In the genomic region with DNA sequence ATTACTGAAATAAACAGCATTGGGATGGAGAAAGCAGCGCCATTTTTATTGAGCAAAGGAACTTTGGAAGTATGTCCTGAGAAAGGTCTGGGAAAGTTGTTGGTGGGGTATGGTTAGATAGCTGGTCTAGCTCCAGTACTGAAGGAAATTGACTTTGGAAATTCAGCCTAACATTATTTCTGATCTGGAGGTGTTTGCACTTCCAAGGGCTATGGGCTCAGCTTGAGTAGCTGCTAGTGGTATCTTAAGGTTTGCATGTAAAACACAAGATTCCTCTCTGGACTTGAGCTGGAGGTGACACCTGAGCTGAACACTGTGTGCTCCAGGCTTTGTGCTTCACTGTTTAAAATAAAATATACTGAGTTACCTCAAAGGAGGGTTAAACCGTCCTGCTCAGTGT, we compare ENCODE assay signal across 11 mouse cellular contexts. TPM values are rescaled to one million over a fixed set of nuclear protein-coding genes. Genes with fewer than 3 reads are reported as not detected.
A peak's percentile ranks its signal among the peaks of the same experiment; 100 is the strongest.
DNase-seq lines count a peak whose midpoint lies in the region; ATAC-seq and TF ChIP-seq lines count a peak whose summit lies in the region.
"Had no signal": no experiment of that assay in that cellular context is flagged by ENCODE, and none has a peak within 500 bp of the region (broad histone marks: within the 10 kb centered on the region; RNA-seq: fewer than 3 reads in every experiment).

No protein-coding gene starts in this region.

- H3K9ac ChIP-seq in heart, embryonic 14.5 days (ENCODE audit: low read length) = peak overlapping the region; percentile 88
- peak overlapping the region; percentile 74 for H3K9ac ChIP-seq in heart, postnatal 0 days (replicated peaks; ENCODE audit: low read depth, low read length)

- H3K4me2 ChIP-seq in heart, embryonic 14.5 days (ENCODE audit: low read length) = peak overlapping the region; percentile 83
- H3K4me2 ChIP-seq in heart, postnatal 0 days (ENCODE audit: low read depth, low read length) = peak overlapping the region; percentile 88

- peak overlapping the region; percentile 87 to 96 for H3K4me3 ChIP-seq in heart, embryonic 14.5 days (ENCODE audit: control insufficient read depth in 1 of 2, insufficient read depth in 1 of 2, low read depth in 1 of 2, low read length in 2 of 2)
- H3K4me3 ChIP-seq in bone marrow, adult 2 months (replicated peaks; ENCODE audit: control insufficient read depth, low read depth, low read length) = peak overlapping the region; percentile 95
- peak overlapping the region; percentile 91 for H3K4me3 ChIP-seq in heart, postnatal 0 days (ENCODE audit: low read depth, low read length)
- H3K4me3 ChIP-seq in midbrain, embryonic 10.5 days = peak overlapping the region; percentile 83
- H3K4me3 ChIP-seq in cerebellum, adult 2 months (replicated peaks; ENCODE audit: insufficient read depth, low read depth, low read length) = no peak overlapping the region

- WGBS in heart, embryonic 14.5 days = 33% methylated on average over 2 of the region's 2 CpGs
- 56% methylated on average over 2 of the region's 2 CpGs for WGBS in bone marrow, adult 2 months
- 30% methylated on average over 2 of the region's 2 CpGs for WGBS in heart, postnatal 0 days
- 29% methylated on average over 2 of the region's 2 CpGs for WGBS in midbrain, embryonic 10.5 days
- WGBS in cerebellum, adult 2 months = 43% methylated on average over 2 of the region's 2 CpGs

- intact Hi-C loops in heart, postnatal 10 days (cut with DNase I) = loop anchor here (2.0 to 10.0 kb wide), 3 partner anchors 88 to 124 kb away; partner anchors contain the start of gene Rrm2
- intact Hi-C loops in gastrocnemius, postnatal 36 days (cut with DNase I) = loop anchor here (5.0 to 10.0 kb wide), 2 partner anchors 122 to 125 kb away; partner anchors contain the start of gene Rrm2

- no peaks in the 10 kb centered on the region for H3K36me3 ChIP-seq in heart, embryonic 14.5 days (ENCODE audit: control insufficient read depth, insufficient read depth, low read length)
- H3K36me3 ChIP-seq in heart, postnatal 0 days (replicated peaks; ENCODE audit: control insufficient read depth, insufficient read depth, low read length) = no peaks in the 10 kb centered on the region
- H3K36me3 ChIP-seq in midbrain, embryonic 10.5 days = no peaks in the 10 kb centered on the region

- peaks cover 0 to 30% of the 10 kb centered on the region in 2 experiments; a peak in 3 of 4 replicates for H3K4me1 ChIP-seq in heart, embryonic 14.5 days (ENCODE audit: control insufficient read depth in 2 of 2, insufficient read depth in 2 of 2, low read length in 2 of 2)
- no peaks in the 10 kb centered on the region; the same call in 1 of the 2 replicates for H3K4me1 ChIP-seq in bone marrow, adult 2 months (ENCODE audit: control insufficient read depth, insufficient read depth, low read length)
- H3K4me1 ChIP-seq in heart, postnatal 0 days (ENCODE audit: control insufficient read depth, insufficient read depth) = peaks cover 14% of the 10 kb centered on the region
- peaks cover 48% of the 10 kb centered on the region for H3K4me1 ChIP-seq in midbrain, embryonic 10.5 days
- no peaks in the 10 kb centered on the region for H3K4me1 ChIP-seq in cerebellum, adult 2 months (ENCODE audit: control insufficient read depth, insufficient read depth, low read length)

- no peaks in the 10 kb centered on the region for H3K27me3 ChIP-seq in heart, embryonic 14.5 days (ENCODE audit: control insufficient read depth, insufficient read depth, low read length)
- H3K27me3 ChIP-seq in heart, postnatal 0 days (ENCODE audit: control insufficient read depth, insufficient read depth, low read length) = no peaks in the 10 kb centered on the region
- H3K27me3 ChIP-seq in midbrain, embryonic 10.5 days (ENCODE audit: low read depth, poor library complexity, severe bottlenecking) = no peaks in the 10 kb centered on the region
- no peaks in the 10 kb centered on the region for H3K27me3 ChIP-seq in cerebellum, adult 2 months (ENCODE audit: control insufficient read depth, insufficient read depth, low read length)

- TF ChIP-seq EP300 in heart, postnatal 0 days (IDR thresholded peaks at IDR 0.05; ENCODE audit: low read depth) = no peak

- DNase-seq in heart, postnatal 10 days = no peak
- no peak for DNase-seq in heart, postnatal 0 days (ENCODE audit: low spot score)
- no peak for DNase-seq in midbrain, embryonic 10.5 days (ENCODE audit: low spot score)
- DNase-seq in right cerebral cortex, postnatal 10 days (ENCODE audit: low spot score in 2 of 2) = no peak
- DNase-seq in gastrocnemius, postnatal 36 days = no peak
- no peak for DNase-seq in cerebellum, adult 2 months
- DNase-seq: cerebellum, adult 9-11 months; left cerebral cortex, postnatal 4 days; thymus, postnatal 14 days had no signal

- no peaks in the 10 kb centered on the region for H3K9me3 ChIP-seq in heart, embryonic 14.5 days (ENCODE audit: control insufficient read depth, low read length)
- H3K9me3 ChIP-seq in heart, postnatal 0 days (replicated peaks; ENCODE audit: control insufficient read depth, low read length) = no peaks in the 10 kb centered on the region
- no peaks in the 10 kb centered on the region for H3K9me3 ChIP-seq in midbrain, embryonic 10.5 days (replicated peaks)

- TF ChIP-seq CTCF in bone marrow, adult 2 months (IDR thresholded peaks at IDR 0.05; ENCODE audit: control insufficient read depth, insufficient read depth, low read length) = no peak
- no peak for TF ChIP-seq CTCF in heart, postnatal 0 days (IDR thresholded peaks at IDR 0.05; ENCODE audit: low read depth)
- TF ChIP-seq CTCF in cerebellum, adult 2 months (IDR thresholded peaks at IDR 0.05; ENCODE audit: borderline replicate concordance, insufficient read depth, low read depth, low read length) = no peak

- no peak for ATAC-seq in heart, embryonic 14.5 days (ENCODE audit: insufficient number of reproducible peaks, insufficient read depth, low FRiP score, low read depth)
- ATAC-seq in heart, postnatal 0 days (ENCODE audit: insufficient read depth, low read depth) = no peak

- TF ChIP-seq POLR2A in bone marrow, adult 2 months (IDR thresholded peaks at IDR 0.05; ENCODE audit: borderline replicate concordance, control insufficient read depth, low read depth, low read length) = no peak
- TF ChIP-seq POLR2A in cerebellum, adult 2 months (IDR thresholded peaks at IDR 0.05; ENCODE audit: borderline replicate concordance, insufficient read depth, low read length) = no peak

- H3K27ac ChIP-seq in heart, embryonic 14.5 days (replicated peaks in 1 of 2; ENCODE audit: control insufficient read depth in 1 of 2, insufficient read depth in 1 of 2, low read depth in 2 of 2, low read length in 2 of 2) = peak overlapping the region; percentile 61 to 81; a peak in 3 of 4 replicates
- no peak overlapping the region for H3K27ac ChIP-seq in bone marrow, adult 2 months (ENCODE audit: control insufficient read depth, insufficient read depth, low read depth, low read length, poor library complexity)
- peak overlapping the region; percentile 92 for H3K27ac ChIP-seq in heart, postnatal 0 days (ENCODE audit: low read depth)
- H3K27ac ChIP-seq in midbrain, embryonic 10.5 days (replicated peaks) = peak overlapping the region; percentile 99
- no peak overlapping the region for H3K27ac ChIP-seq in cerebellum, adult 2 months (ENCODE audit: insufficient read depth, low read length)

RNA-seq across cellular contexts. Expression of gene Mboat2, which starts 1.8 kb away (rescaled TPM):
- polyA plus RNA-seq in heart, embryonic 14.5 days (2014; fragmentation: Nextera tagmentation; extraction: Ambion mirVana) = 33.7 and 34.4 TPM in 2 replicates
- 10 to 100 TPM; 17.3 to 18.3 TPM for total RNA-seq in heart, postnatal 10 days (2021)
- 11.4 and 16.8 TPM in 2 replicates for polyA plus RNA-seq in bone marrow, adult 2 months (2011; ENCODE audit: insufficient read depth, insufficient read length, low replicate concordance, missing spikeins)
- 24.3 and 34.4 TPM in 2 replicates for total RNA-seq in heart, postnatal 0 days (2014; rRNA removed; ENCODE audit: low replicate concordance)
- 23.8 and 24.8 TPM in 2 replicates for polyA plus RNA-seq in heart, postnatal 0 days (2015; fragmentation: Nextera tagmentation; extraction: Ambion mirVana)
- polyA plus RNA-seq in midbrain, embryonic 10.5 days (2016; fragmentation: Nextera tagmentation; extraction: Ambion mirVana) = 49.8 and 56.8 TPM in 2 replicates
- 1 to 10 TPM; 2.3 to 2.4 TPM for total RNA-seq in gastrocnemius, postnatal 36 days (2021)
- 21.7 and 24.0 TPM in 2 replicates for polyA plus RNA-seq in cerebellum, adult 2 months (2012; rRNA removed)

Comparison
In these comparisons a context has a peak if more than half of its experiments do, and no peak if none do; other contexts are left out.
1. H3K27ac ChIP-seq: peak in heart, embryonic 14.5 days (2 of 2), heart, postnatal 0 days (single experiment) and midbrain, embryonic 10.5 days (single experiment); none in bone marrow, adult 2 months (single experiment) and cerebellum, adult 2 months (single experiment).